Mouse (Mus musculus) lung, adult 18-20 months (tissue): Measurements from ENCODE around the gene Olfr718-ps1.
"Not testable (repeated sequence)": the region's sequence is repeated elsewhere in the genome, so short reads cannot be mapped to it uniquely, and the experiment has no call there.

Experiments
- DNase-seq, 2 experiments: peaks; one replicate each; pipeline ENCODE4 v3.0.0; 2022; ENCODE audit warnings: mixed read lengths in 2 of 2

Gene Olfr718-ps1

DNA sequence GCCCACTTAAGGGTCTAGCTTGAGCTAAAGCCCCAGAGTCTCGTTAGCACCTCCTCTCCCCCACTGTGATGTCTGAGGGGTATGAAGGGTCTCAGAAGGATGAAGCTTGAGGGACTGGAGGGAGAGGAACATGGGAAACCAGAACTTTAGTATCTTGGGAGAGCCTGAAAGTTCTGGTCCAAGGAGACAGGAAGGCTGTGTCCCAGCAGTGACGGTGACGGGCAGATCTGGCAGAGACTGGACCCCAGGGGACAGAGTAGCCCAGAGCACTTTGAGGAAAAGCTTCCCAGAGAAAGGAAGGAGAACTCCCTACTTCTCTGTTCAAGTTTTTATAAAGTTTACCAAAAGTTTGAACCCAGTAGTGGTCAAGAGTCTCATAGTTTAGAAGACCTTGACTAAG is at the start of gene Olfr718-ps1:
Olfr718-ps1 (minus strand) TSS at position 101 of the 400 bp plus-strand sequence.
- DNase-seq: no peak

DNA sequence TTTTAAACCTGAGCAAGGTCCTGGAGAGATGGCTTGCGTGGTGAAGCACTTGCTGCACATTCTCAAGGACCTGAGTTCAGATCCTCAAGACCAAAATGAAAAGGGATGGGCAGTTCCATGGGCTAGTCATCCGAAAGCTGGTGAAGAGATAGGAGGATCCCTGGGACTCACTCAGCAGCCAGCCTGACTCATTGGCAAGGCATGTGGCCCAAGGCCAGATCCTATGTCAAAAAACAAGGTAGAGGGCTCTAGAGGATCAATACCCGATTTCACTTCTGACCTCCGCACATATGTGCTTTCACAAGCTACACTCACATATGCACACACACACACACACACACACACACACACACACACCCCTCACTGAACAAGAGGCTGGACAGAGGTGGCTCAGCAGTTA is 49.1 kb upstream of the Olfr718-ps1 start:
- DNase-seq: no peak

DNA sequence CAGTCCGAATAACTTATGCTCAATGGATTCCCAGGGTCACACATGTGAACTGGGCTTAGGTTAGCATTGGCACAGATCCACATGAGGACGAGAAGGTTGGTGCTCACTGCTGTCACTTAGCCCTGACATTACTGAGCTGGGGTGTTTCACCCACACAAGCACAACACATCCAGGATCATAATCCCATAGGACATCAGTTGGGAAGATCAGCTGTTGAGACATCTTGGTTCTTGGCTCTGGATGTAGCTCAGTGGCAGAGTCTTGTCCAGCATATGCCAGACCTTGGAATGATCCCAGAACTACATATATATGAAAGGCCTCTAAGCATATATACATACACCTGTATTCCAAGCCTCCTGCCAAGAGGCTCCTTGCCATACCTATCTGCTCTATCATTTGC is 47.8 kb upstream of the Olfr718-ps1 start:
- DNase-seq: no peak

DNA sequence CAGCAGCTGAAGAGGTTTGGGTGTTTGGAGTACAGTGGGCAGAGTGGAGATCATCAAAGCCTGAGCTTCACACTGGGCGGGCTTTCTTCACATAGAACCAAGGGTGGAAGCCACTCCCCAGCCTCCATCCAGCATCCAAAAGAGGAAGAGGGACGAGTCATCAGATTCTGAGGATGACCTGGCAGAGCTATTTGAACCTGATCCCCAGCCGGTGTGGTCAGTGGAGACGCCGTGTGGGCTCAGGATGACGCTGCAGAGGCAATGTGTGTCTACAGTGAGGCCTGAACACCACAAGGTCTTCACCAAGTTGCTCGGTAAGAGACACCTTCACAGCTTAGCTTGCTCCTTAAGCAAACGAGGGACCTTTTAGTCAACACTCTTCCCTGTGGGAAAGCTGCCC is 47.4 kb upstream of the Olfr718-ps1 start:
- not testable (repeated sequence) for DNase-seq

DNA sequence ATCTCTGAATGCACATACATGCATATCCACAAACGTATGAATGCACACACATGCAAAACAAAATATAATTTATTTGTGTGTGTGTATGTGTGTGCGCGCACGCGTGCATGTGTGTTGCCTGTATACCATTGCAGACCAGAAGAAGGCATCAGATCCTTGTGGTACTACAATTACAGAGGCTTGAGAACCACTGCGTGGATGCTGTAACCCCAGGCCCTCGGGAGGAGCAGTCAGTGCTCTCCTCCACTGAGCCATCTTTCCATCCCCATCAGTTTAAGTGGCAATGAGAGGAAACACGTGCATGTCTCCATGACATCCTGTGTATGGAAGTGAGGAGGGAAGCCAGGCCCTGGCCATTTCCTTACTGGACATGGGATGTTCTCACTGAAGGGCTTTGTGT is 45.4 kb upstream of the Olfr718-ps1 start:
- DNase-seq: no peak

DNA sequence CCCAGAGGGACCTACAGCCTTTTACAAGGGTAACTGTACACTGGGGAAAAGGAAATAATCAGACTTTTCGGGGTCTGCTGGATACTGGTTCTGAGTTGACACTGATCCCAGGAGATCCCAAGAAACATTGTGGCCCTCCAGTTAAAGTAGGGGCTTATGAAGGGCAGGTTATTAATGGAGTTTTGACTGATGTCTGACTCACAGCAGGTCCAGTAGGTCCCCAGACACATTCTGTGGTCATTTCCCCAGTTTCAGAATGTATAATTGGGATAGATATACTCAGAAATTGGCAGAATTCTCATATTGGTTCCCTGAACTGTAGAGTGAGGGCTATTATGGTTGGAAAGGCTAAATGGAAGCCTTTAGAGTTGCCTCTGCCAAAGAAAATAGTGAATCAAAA is 40.6 kb upstream of the Olfr718-ps1 start:
- not testable (repeated sequence) for DNase-seq

DNA sequence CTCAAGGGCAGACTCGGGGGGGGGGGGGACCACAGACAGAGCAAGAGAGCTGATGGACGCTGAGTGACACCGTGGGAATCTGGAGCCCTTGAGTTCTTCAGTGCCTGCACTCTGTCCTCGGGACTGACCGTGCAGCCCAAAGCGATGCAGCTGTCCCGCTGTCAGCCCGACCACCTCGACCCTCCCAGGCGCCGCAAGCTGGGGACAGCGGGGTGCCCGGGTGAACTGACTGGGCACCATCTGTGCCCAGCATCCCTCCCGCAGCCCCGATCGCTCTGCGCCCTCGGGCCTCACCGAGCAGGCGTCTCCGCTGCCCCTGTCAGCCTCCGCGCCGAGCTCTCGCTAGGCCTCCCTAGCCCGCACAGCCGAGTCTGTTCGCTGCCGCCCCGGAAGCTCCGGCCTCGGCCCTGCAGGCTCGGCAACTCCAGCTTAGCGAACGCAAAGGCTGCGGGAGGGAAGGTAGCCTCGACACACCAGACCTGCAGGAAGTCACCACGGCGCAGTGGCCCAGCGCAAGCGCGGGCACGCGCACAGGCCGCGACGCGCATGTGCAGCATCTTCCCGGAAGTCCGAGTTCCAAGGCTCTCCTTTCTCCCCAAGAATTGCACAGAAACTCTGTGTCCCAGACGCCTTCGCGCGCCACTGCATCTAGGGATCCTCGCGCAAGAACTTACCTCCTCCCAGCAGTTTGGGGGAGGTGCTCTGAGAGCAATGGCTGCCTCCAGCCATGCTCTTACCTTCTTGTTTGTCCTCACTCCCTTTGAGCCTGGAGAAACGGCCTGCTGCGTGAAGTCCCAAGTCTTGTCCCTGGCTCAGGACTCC is 33.1 kb upstream of the Olfr718-ps1 start, which contains the start of the genes Rbak and Spdye4b:
Rbak (minus strand) TSS at position 521 of the 822 bp plus-strand sequence.
Spdye4b (plus strand) TSS at position 763 of the 822 bp plus-strand sequence.
- peak; percentile 94 to 96 for DNase-seq

DNA sequence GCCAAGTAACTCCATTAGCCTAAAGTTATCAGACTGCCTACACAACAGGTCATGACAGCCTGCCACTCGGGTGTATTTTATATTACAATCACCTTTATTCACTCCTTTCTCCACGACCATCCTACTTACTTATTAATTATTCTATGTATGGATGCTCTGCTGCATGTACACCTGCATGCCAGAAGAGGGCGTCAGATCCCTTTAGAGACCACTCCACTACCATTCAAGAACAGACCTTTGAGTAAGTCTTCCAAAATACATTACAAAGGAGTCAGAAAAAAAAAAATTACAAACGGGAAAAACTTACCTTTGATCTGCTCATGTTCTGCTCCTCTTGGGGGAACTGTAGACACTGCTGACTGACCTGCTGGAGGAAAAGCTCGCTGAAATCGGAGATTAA is 31.8 kb upstream of the Olfr718-ps1 start:
- no peak for DNase-seq

DNA sequence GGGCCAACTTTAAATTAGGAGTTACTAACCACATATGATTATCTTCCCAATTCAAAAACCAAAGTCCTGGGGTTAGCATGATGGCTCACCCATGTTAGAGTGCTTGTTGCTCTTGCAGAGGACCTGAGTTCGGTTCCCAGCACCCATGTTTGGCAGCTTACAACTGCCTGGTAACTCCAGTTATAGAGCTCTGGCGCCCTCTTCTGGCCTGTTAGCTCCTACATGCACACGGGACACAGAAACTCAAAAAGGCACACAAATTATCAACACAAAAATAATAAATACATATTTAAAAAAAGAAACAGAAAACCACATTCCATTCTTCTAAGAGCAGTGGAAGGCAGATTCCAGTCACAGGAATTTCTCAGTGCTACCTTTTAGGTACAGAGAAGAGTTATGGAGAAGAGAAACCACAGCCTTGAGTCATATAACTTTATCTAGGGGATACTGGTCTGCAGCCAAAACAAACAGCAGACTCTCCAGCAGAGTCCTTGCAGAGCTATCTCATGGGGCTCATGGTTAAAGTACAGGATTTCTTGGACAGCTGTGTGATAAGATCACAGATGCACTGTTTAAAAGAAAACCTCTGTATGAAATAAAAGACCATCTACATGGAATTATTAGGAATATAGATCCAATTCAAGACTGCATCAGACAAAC is 30.3 kb upstream of the Olfr718-ps1 start:
- no peak for DNase-seq

DNA sequence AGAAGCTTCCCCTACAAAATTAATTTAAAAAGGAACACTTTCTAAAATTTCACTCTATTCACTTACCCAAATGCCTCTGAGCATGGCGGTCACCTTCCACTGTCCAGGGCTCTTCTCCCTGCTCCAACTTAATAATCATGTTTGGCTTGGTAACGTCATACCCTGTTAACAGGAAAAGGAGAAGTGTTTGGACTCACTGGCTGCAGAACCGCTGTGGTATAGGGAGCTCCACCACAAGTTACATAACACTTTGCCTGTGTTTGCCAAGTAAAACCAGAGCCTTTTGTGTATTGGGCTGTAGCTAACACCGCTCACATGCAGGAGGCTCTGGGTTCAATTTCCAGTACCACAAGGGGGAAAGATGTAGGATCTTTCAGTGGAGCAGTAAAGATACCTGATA is 28.6 kb upstream of the Olfr718-ps1 start:
- DNase-seq: no peak

DNA sequence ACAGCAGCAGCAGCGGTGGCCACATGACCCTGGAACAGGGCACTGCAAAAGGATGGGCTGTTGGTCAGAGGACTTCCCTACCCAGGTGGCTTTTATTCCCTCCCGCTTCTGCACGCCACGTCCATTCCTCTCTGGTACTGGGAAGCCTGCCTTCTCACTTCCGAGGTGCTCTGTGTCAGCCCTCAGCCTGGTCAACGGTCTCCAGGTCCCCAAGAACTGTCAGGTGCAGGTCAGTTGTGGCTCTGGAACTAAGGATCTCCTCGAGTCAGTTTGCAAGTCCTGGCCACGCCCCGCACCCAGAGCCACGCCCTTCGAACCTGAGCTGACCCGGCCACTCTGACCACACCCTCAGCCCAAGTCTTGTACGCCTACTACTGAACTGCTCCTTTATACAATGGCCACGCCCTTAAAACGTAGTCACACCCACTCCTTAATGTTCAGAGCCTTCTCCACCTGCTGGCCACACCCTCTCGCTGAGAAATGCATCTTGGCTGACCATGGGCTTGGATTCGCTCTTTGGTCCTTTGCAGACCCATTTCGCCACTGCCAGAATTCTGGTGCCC is 18.2 kb upstream of the Olfr718-ps1 start:
- DNase-seq: peak; percentile 72 to 84

DNA sequence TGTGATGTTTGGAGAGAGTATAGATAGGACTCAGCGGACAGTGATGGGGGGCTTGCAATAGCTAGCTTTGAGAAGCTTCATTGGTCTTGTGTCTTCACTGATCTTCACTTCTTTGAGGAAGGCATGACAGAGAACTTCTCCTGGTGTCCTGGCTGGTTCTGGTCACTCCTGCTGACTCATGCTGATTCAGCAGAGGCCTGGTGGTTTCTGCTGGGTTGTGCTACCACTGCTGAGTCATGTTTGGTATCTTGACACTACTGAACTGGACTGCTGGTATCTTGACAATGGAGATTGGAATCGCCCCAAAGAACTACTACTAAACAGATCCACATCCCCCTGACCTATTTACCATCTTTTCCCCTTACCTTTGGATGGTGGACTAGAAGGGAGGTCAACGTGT is 8.2 kb upstream of the Olfr718-ps1 start:
- no peak for DNase-seq

DNA sequence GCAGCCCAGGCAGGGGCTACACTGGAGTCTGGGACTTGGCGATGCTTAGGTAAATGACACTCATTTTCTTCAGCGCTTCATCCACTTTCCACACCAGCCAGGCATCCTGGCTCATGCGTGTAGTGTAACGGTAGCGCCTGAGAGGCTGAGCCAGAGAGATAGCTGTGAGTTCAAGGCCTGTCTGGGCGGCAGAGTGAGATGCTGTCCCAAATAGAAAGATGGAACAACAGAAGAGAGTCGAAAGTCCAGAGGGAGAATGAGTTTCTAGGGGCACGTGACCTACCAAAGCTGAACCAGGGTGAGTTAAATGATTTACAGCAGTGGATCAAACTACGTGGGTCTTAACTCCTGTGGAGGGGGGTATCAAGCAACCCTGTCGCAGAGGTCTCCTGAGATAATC is 6.4 kb upstream of the Olfr718-ps1 start:
- no peak for DNase-seq

DNA sequence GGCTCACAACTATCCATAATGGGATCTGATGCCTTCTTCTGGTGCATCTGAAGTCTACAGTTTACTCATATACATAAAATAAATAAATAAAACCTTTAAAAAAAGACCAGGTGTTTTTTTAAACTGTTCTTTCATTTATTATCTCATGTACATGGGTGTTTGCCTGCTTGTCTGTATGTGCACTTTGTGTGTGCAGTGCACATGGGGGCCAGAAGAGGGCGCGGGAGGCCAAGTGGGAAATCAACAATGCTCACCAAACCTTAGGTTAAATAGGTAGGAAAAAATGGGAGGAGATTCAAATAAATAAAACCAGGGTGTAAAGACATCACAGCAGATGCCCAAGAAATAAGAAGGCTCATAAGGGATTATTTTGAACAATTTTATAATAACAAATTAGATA is 2.7 kb upstream of the Olfr718-ps1 start:
- no peak for DNase-seq

DNA sequence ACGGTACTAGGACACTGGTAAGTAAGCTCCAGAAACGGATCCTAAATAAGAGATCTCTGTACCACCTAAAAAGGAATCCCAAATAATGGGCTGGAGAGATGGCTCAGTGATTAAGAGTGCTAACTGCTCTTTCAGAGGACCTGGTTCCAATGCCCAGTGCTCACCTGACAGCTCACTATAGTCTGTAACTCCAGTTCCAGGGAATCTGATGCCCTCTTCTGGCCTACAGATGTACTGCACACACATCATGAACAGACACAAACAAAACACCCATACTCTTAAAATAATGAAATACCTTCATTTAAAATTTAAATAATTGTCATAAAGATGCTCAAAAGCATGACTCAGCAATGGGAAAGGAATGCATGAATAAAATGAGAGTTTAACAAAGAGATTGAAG is 2.2 kb upstream of the Olfr718-ps1 start:
- no peak for DNase-seq

DNA sequence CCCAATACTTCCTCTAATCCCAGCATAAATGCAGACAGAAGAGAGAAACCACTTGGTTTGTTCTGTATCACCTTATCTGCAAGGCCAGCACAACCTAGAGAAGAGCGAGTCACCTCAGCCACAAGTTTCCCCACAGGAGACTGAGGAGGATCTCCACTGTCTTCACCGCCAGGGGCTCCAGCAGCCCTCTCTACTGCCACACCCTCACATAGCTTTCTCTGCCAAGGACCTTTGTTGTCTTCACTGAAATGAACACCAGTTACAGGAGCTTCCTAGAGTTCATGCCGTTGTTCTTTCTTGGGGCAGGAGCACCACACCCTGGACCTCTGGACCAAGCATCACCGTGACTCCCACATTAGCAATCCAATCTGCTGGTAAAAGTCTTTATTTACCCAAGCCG is 1.3 kb upstream of the Olfr718-ps1 start:
- no peak for DNase-seq

DNA sequence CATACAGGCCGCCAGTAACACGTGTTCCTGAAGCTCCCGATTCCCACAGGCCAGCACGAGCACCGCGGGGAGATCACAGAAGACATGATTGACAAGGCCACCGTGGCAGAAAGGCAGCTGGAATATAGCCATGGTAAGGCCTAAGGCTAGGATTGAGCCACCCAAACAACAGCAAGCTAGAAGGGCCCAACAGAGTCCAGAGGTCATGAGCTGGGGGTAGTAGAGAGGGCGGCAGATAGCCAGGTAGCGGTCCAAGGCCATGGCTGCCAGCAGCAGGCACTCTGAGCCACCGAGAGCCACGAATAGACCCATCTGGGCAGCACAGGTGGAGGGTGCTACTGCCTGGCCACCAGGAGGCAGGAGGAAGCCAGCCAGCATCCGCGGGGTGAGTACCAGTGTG is 9.8 kb downstream of the Olfr718-ps1 start:
- no peak for DNase-seq

DNA sequence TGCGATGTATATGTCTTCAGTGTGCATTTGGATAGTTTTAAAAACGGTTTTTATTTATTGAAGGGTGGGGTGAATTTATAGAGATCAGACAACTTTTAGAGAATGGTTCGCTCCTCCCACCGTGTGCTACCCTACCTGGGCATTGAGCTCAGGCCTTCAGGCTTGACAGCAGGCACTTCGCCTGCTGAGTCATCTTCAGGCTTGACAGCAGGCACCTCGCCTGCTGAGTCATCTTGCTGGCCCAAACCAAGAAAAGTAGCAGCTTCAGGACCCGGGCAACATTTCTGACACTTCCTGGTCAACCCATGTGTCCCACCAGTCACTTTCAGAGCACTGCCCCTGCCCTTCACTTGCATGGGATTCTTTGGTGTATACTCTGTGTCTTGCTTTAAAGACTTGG is 12.3 kb downstream of the Olfr718-ps1 start:
- no peak for DNase-seq

DNA sequence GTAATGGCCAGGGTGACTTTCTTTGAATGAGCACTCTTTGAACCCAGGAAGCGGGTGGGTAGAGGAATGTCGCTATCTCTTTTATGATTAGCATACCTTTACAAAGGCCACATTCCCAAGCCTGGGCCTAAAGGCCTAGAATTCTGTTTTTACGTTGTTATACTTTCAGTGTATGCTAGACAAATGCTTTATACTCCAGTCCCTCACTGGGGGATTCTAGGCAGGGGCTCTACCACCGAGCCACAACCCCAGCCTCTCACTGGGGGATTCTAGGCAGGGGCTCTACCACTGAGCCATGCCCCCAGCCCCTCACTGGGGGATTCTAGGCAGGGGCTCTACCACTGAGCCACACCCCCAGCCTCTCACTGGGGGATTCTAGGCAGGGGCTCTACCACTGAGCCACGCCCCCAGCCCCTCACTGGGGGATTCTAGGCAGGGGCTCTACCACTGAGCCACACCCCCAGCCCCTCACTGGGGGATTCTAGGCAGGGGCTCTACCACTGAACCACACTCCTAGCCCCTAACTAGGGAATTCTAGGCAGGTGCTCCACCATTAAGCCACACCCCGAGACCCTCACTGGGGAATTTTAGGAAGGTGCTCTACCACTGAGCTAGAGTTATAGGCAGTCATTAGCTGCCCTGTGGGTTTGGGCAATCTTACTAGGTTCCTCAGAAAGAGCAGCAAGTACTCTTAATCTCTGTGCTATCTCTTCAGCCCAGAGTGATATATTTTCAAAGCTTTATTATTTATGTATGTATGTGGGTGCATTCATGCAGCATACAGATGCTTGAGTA is 13.0 kb downstream of the Olfr718-ps1 start:
- not testable (repeated sequence) for DNase-seq

DNA sequence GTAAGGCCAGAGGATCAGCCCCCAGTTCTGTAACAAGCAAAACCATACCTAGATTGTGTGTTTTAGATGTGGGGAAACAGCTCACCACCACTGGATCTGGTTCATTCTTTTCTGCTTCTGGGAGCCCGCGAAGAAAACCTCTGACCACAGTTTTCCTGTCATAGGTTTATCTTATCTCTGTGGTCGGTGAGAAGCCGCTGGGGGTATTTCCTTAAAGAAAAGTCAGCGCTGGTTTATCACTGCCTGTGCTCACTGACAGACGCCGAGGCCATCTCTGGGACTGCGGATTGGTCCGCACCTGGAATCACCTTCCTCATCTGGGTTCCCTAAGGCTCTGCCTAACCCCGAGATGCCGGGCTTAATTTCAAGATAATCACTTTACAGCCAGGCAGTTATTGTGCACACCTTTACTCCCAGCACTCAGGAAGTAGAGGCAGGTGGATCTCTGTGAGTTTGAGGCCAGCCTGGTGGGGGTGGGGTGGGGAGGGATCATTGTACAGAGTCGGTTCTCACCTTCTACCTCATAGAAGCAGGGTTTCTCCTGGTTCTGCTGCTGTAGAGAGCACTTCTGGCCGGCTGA is 14.4 kb downstream of the Olfr718-ps1 start:
- DNase-seq: no peak

DNA sequence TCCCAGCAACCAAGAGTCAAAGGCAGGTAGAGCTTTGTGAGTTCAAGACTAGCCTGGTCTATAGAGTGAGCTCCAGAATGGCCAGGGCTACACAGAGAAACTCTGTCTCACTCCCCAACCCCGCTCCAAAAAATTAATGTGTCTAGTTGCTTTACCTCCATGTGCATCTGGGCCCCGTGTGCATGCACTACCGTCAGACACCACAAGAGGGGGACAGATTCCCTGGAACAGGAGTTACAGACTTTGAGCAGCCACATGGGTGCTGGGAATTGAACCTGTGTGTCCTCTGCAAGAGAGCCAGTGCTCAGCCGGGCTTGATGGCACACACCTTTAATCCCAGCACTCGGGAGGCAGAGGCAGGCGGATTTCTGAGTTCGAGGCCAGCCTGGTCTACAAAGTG is 17.0 kb downstream of the Olfr718-ps1 start:
- DNase-seq: no peak

DNA sequence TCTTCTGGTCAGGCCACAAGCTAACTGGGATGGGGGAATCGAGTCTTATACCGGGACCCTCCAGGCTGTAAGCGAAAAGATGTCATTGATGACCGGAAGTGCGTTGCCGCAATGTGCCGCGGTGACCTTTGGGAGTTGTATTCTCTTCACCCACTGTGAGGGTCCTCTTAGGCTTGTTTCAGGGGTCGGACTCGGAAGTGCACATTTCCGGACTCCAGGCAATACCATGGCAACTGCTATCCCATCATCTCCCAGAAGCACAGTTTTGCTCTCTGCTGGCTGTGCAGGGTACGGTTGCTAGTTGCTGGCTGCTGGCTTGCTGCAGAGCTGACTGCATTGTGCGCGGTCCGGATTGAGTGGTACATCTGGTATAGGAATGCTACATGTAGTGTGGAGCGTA is 18.3 kb downstream of the Olfr718-ps1 start:
- DNase-seq: no peak

DNA sequence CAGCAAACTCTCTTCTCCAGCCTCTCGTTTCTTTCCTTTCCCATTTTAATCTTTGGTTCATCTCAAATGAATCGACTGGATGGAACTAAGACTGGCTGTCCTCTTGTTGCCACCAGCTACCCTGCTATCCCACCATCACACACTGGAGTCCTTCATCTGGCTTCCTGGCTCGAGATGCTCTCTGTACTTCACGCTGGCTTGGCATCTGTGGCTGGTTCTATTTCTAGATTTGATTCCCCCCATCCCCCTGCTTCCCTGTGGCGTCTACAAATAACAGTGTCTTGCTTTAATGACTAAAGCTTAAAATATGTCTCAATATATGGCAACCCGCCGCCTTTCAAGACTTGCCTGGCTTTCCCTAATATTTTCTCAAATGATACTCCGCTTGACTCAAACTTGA is 19.5 kb downstream of the Olfr718-ps1 start:
- DNase-seq: no peak
